Mouse (Mus musculus) megakaryocyte, embryonic 14.5 days (primary cell): ENCODE results near the gene Ncor1.

Source experiments
- FLI1 ChIP-seq: IDR thresholded peaks from 2 replicates; pipeline ENCODE4 v1.6.1; 2012; ENCODE audit warnings: low read length, inconsistent platforms, mixed read lengths
- GATA1 ChIP-seq: IDR thresholded peaks from 3 replicates; pipeline ENCODE4 v1.6.1; 2012; ENCODE audit warnings: mixed read lengths, low read length, inconsistent platforms, borderline replicate concordance

DNA sequence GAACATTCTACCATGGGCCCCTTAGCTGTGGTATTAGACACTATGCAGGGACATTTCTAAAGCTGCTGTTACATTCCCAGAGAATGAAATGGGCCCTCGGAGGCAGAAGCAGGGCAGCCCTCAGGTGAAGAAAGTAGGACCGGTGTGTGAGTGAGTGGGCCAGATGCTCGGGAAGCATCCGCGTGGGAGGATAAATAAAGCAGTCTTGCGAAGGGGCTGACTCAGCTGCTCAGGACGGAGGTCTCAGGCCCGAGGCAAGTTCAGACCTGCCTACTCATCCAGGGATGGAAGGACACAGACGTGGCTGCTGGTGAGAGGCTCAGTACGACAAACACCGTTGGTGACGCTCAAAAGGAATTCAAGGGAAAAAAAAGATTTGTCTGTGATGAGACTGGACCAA lies 189.2 kb downstream of the Ncor1 start:
- no peak for TF ChIP-seq GATA1
- no peak for TF ChIP-seq FLI1
